Mouse (Mus musculus) cerebellum, postnatal 10 days (tissue): ENCODE data around the gene Col6a2.
A peak's percentile ranks its signal among the peaks of the same experiment; 100 is the strongest.

ENCODE experiments used
- DNase-seq, 2 experiments: peaks; one replicate each; pipeline ENCODE4 v3.0.0; 2021; ENCODE audit warnings: mixed read lengths in 2 of 2

Gene Col6a2

DNA sequence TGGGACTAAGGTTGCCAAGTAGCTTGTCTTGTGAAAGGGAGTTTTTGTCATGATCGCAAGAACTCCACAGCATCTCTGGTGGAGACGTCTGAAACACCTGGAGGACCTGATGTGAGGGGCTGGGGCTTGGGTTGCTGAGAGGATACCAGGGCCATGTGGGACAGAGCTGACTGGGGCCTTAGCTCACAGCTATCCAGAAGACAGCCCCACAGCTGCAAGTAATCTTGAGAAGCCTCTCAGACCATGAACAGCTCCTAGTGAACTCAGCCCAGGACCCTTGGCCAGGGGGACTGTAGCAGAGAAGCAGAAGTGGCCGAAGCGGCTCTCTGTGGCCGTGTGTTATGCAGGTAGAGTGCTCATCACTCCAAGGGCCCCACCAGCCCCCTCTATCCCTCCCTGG, 11.2 kb upstream of the Col6a2 start:
- no peak for DNase-seq

GRCm38 (mm10) chr10:76634094-76634571, 10.7 kb upstream of the Col6a2 start:
- no peak for DNase-seq

DNA sequence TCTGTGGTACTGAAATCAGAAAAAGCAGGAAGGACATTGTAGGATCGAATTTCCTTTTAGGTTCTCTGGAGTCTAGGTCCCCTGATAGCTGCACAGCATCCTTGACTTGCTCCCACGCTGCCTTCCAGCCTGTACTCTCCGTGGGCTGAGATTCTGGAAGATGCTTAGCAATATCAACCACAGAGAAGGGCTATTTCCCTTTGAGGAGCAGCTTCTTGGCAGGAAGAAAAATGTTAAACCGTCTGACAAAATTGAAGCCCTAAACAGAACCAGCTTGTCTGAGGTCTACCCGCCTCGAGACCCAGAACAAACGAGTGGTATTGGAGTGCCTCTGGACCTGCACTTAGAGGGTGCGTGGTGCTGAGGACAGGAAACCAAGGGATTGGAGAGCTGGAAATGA, 9.2 kb upstream of the Col6a2 start:
- DNase-seq, result no peak

DNA sequence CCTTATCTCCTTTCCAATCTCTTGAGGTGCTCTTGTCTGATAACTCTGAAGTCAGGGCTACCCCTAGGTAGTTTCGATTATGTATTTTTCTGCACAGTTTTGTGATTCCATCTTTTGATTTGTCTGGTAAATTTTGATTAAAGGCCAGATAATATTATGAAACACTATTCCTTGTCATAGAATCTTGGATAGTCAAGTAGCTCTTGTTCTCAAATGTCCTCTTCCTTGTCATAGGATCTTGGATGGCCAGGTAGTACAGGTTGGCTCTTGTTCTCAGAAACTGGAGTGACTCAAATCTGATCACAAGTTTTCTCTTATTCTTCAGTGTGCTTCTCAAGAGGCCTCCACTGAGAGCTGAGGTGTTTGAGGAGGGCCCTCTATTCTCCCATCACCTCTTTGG, 7.2 kb upstream of the Col6a2 start:
- no peak for DNase-seq

GRCm38 (mm10) chr10:76627714-76628113, 4.3 kb upstream of the Col6a2 start:
- no peak for DNase-seq

DNA sequence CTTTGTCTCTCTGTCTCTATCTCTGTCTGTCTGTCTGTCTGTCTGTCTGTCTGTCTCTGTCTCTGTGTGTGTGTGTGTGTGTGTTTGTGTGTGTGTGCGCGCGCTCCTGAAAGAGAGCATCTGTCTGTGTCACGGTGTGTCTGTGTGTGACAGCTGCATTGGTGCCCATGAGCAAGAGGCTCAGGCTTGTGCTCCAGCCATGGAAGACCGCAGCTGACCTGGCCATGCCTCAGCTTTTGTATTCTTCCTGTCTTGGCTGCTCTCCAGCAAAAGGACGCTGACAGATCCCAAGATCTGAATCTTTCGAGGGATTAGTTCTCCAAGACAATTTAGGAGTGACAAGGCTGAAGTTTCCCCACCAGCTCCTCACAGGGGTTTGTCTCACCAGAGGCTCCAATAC, 1.5 kb upstream of the Col6a2 start:
- peak; percentile 20 to 38 for DNase-seq

DNA sequence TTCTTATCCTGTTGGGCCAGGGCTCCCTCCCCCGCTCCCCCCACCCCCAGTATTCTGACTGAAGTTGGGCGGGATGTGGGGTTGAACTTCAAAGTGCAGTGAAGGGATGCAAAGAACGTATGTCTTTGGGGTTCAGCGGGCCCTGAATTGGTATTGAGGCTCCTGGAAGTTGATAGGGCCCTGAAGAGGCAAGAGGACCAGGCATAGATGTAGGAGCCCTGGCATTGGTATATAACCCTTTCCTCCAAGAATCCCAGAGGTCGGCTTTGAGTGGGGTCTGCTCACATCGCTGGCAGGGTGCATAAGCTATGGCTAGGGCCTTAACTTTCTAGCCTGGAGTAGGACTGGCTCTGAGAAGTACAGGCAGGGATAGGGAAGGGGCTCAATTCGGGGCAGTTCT, 304 bp upstream of the Col6a2 start:
- DNase-seq, result no peak

DNA sequence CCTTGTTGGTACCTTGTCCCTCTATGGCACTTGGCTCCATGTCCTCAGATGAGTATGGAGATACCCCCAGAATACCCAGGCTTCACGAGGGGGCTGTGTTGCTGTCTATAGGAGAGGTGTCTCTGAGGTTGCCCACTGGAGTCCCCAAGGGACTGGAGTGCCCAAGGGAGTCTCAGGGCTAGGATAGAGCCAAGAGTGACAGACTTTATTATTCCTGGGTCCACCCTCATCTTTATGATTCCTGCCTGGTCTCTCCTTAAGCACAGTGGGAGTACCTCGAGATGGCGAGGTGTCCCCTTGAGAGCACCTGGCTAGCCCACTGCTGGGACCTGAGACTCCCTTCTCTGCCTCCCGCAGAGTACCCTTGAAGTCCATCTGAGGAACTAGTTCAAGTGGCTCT, 1.0 kb downstream of the Col6a2 start:
- DNase-seq, result no peak

DNA sequence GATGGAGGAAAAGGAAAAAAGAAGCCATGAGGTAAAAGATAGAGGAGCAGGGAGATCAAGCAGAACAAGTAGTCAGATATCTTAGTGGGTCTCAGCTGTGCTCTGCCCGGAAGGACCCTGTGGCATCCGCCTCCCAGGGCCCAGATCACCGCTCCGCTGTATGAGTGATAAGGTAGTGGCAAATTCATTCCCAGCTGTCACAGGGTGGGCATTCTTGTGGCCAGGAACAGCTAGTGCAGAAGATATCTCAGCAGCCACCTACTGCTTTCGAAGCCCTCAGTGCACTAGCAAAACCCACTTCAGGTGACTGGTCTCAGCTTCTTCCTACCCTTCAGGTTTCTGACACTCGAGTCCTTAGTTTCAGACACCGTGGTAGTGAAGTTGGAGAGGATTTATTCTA, 11.0 kb downstream of the Col6a2 start:
- DNase-seq, result no peak

DNA sequence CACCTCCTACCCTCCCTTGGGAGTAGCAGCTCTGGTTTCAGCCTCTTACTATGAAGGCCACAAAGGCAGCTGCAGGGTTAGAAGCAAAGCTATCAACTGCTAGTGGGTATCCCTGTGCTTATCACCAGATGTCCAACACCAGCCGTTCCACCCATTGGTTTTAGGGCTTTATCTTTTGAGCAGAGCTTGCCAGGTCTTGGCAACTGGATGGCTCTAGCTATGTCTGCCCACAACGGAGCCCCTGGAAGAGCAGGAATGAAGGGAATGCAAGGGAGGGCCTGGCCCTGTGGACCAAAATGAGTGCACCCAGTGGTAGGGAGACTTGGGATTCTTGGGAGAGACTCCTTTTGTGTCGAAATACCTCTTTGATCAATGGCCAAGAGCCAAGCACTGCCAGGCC, 20.7 kb downstream of the Col6a2 start:
- no peak for DNase-seq

DNA sequence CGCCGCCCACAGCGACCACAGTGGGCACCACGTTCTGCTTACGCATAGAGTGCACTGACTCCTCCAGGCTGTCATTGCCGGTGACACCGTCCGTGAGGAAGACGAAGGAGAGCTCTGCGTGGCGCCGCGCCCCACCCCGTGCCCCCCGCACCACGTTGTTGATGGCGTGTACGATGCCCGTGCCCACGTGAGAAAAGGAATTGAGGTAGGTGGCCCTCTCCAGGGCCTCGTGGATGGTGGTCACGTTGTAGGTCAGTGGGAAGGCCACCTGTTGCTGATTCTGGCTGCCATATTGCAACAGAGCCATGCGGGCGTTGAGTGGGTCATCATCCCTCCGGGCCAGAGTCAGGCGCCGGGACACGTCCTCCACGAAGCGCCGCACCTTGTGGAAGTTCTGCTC, 27.1 kb downstream of the Col6a2 start:
- no peak for DNase-seq

DNA sequence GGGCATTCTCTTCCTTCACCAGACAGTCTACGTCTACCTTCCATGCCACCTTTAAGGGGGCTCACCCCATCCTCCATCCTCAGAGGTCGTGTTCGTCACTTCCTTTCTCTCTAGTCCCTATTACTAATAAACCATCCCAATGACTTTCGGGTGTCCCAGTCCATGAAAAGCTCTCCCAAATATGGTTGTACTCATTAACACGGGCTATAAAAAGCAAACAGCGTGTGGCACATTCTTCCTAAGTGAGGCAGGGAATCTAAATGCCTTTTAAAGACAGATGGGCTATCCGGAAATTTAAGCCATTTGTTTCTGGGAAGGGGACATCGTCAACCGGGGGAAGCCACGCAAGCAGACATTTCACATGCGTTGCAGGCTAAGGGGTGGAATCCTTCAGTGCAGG, 33.2 kb downstream of the Col6a2 start:
- DNase-seq, result no peak

DNA sequence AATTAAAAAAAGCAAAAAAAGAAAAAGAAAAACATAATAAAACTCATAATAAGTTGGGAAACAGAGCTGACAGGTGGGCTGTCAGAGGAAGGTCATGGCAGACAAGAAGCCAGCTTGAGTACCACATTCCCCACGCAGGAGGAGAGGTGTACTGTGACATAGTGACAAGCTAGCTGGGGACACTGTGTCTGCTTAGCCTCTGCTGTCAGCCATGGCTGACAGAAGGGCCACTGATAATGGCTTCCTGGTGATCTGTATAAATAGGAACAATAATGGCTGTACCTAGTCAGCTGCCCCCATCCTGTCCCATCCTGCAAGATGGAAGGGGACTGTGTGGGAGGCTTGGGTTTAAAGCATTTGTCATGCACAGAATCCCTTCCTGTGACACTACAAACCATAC, 37.2 kb downstream of the Col6a2 start:
- DNase-seq, result no peak

DNA sequence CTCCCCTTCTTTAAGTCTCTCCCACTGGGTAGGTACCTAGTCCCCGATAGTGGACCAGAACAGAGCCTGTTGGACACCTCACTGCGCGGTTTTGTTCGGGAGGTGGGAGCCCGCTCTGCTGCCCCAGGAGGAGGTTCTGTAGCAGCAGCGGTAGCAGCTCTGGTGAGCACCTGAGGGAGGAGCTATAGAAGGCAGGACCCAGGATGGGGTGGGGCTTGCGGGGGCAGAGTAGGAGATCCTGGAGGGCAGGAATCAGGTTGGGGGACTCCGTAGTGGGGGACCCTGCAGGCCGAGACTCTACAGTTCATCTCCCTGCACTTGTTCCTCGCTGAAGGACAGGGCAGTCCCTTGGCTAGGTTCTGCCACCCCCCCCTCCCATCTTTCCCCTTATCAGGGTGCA, 39.3 kb downstream of the Col6a2 start:
- no peak for DNase-seq

DNA sequence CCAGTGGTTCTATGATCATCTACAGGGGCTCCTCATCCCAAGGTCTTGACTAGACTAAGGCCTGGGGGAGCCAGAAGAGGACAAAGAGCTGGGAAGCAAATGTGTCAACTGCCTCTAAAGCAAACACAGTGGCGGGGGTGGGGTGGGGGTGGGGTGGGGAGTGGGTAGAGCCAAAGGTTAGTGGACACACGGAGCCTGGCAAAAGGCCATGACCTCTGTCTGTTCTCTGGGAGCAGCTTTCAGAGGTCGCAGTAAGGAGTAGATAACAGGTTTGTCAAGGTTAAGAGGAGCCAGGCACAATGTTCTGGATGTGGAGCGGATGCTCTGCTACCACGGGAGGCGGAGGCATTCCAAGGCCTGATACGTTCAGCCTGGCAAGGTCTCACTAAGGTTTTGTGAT, 46.5 kb downstream of the Col6a2 start:
- DNase-seq, result no peak

- DNase-seq, result no peak
These were observed 48.1 kb downstream of the Col6a2 start, which contains the start of gene Ftcd for GRCm38 (mm10) chr10:76575374-76575773. Gene Ftcd (plus strand): TSS chr10:76575648.

DNA sequence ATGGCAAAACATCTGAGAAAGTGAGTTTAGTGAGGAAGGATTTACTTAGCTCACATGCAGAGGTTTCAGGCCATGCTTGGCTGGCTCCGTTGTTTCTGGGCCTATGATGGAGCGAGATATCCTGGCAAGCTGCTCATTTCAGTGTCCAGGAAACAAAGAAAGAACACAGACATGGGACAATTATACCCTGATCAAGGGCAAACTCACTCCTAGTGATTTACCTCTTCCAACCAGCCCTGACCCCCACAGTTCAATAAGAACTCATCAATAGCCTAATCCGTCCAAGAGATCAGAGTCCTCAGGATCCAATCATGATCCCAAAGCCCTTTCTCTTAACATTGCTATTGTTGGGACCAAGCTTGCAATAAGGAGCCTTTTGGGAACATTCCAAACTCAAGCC, 51.3 kb downstream of the Col6a2 start:
- DNase-seq, result no peak

DNA sequence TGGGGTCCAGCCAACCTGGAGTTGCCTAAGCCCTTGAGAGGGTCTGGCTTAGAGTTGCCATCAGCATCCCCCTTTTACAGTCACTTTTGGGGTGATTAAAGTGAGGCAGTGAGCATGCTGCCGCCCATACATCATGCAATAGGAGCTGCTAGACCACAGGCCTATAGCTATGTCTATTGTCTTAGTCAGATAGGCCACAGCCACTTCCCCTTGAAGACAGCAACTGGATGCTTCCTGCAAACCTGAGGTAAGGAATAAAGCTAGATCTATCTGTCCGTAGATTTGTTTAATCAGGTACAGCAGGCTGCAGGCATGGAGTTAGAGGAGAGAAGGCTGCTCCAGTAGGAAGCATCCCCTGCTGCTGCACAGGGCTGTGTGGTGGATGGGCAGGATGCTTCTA, 52.4 kb downstream of the Col6a2 start:
- DNase-seq, result no peak

- no peak for DNase-seq
These were observed 53.3 kb downstream of the Col6a2 start for GRCm38 (mm10) chr10:76569996-76570685.

DNA sequence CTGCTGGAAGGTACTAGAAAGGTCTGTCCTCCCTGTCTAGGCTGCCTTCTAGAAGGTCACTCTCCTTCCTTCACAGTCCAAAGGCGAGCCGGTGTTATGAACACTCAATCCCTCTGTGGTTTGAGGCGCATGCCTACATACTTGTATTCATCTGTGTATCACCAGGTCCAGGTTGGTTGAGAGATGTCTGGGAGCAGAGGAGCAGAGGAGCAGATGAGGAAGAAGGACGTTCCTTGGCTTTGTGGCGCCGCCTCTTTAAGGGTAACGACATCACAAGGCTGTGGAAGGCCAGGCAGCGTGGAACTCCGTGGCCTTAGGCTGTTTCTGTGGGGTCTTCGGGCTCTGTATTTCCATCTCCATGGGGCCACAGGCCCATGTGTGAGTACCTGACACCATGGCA, 61.5 kb downstream of the Col6a2 start, which contains the start of gene Spatc1l:
Spatc1l (plus strand) TSS at position 301 of the 400 bp plus-strand sequence.
- DNase-seq, result no peak

DNA sequence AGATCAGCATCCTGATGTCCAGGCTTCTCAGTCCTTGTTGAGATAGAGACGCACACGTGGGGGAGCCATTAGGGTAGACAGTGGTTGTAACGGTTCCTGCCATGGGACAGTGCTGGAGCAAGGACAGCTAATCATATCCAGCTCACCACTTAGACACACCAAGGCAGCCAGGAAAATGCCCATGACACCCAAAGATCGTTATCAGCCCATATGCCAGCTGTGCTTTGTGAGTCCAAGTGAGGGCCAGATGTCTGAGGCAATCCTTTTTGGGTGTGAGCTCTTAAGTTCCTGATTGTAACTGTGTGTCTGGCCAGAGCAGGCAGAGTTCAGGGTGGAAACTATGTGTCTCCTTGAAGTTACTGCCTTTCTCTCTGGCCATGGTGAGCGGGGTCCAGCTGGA, 69.4 kb downstream of the Col6a2 start:
- no peak for DNase-seq

DNA sequence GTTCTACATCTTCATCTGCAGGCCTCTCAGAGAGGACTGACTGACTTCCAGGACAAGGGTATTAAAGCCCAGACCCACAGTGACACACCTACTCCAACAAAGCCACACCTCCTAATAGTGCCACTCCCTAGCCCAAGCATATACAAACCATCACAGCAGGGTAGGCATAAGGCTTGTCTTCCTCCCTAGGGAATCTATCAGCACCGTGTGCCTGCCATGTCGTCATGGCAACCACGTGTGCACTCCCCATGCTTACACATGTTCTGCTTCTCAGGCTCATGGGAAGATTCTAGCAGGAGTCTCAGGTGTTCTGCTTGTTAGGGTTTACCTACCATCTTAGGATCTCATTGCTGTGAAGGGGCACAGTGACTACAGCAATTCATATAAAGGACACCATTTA, 71.9 kb downstream of the Col6a2 start:
- DNase-seq, result no peak

DNA sequence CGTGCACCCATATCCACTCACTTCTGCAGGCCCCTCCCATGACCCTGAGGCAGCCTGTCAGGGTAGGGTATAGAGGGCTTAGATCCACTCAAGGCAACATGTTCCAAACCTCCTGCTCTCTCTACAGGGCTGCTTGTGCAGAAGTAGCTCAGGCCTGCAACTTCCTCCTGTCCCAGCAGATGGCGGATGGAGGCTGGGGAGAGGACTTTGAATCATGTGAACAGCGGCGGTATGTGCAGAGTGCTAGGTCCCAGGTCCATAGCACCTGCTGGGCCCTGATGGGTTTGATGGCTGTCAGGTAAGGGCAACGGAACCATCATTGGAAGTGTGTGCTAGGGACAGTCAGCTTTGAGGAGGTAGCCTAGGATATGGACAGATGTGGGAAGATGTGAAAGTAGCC, 73.0 kb downstream of the Col6a2 start:
- peak; percentile 24 to 36 for DNase-seq

GRCm38 (mm10) chr10:76548218-76548617, 75.2 kb downstream of the Col6a2 start:
- no peak for DNase-seq

GRCm38 (mm10) chr10:76546566-76546965, 76.9 kb downstream of the Col6a2 start:
- no peak for DNase-seq
